Mouse (Mus musculus) heart, postnatal 0 days (tissue): Measurements from ENCODE around the gene Tns1. TPM values are rescaled to one million over a fixed set of nuclear protein-coding genes. Genes with fewer than 3 reads are reported as not detected.
A peak's percentile ranks its signal among the peaks of the same experiment; 100 is the strongest.

Experiments used
- ATAC-seq: fragments of 200-750 bp; cut with Nextera tagmentation; 2 replicates; pipeline ENCODE4 v1.8.0; 2017; ENCODE audit warnings: low read depth, moderate number of reproducible peaks, moderate library complexity; ENCODE audit not compliant: insufficient read depth
- DNase-seq: peaks from one replicate; pipeline ENCODE4 v3.0.0-alpha.2; 2016; ENCODE audit warnings: low spot score
- H3K27ac ChIP-seq: fragments of 300-500 bp; sonication (generic); 2 replicates; pipeline ENCODE4 v1.5.1; 2014; ENCODE audit warnings: low read depth, mild to moderate bottlenecking
- H3K27me3 ChIP-seq: fragments of 300-500 bp; sonication (generic); 2 replicates; pipeline ENCODE4 v1.6.1; 2014; ENCODE audit warnings: low read length, mixed read lengths; ENCODE audit not compliant: control insufficient read depth, insufficient read depth
- H3K36me3 ChIP-seq: fragments of 300-500 bp; sonication (generic); replicated peaks from 2 replicates; pipeline ENCODE4 v1.6.1; 2014; ENCODE audit warnings: low read length, mixed read lengths; ENCODE audit not compliant: control insufficient read depth, insufficient read depth
- H3K4me1 ChIP-seq: fragments of 300-500 bp; sonication (generic); 2 replicates; pipeline ENCODE4 v1.6.1; 2014; ENCODE audit warnings: antibody characterized with exemption; ENCODE audit not compliant: control insufficient read depth, insufficient read depth
- H3K4me2 ChIP-seq: fragments of 300-500 bp; sonication (generic); 2 replicates; pipeline ENCODE4 v1.6.1; 2014; ENCODE audit warnings: low read depth, mild to moderate bottlenecking, low read length, moderate library complexity
- H3K4me3 ChIP-seq: fragments of 300-500 bp; sonication (generic); 2 replicates; pipeline ENCODE4 v1.5.1; 2014; ENCODE audit warnings: low read depth, low read length
- H3K9ac ChIP-seq: fragments of 300-500 bp; sonication (generic); replicated peaks from 2 replicates; pipeline ENCODE4 v1.6.1; 2014; ENCODE audit warnings: low read depth, low read length, mixed read lengths
- H3K9me3 ChIP-seq: fragments of 300-500 bp; sonication (generic); replicated peaks from 2 replicates; pipeline ENCODE4 v1.6.1; 2016; ENCODE audit warnings: low read length; ENCODE audit not compliant: control insufficient read depth
- CTCF ChIP-seq: IDR thresholded peaks from 2 replicates; pipeline ENCODE4 v1.5.1; 2016; ENCODE audit warnings: antibody characterized with exemption, control low read depth, low read depth
- EP300 ChIP-seq: IDR thresholded peaks from 2 replicates; pipeline ENCODE4 v1.6.1; 2016; ENCODE audit warnings: antibody characterized with exemption, low read depth
- WGBS: fragments of 180-500 bp; shearing (Covaris S2); extraction: QIAGEN DNeasy Blood & Tissue Kit; methylation state at CpG from one replicate; pipeline ENCODE4 v1.1.7; 2014; 5-methylcytosine and 5-hydroxymethylcytosine counted together
- polyA plus RNA-seq: library from polyadenylated mRNA; unstranded; fragments of >200 nt; fragmentation: Nextera tagmentation; extraction: Ambion mirVana; gene quantifications from 2 replicates; pipeline ENCODE4 v1.2.1, GENCODE M21; 2015
- total RNA-seq: library from RNA; depleted of rRNA; stranded (reverse); fragments of >200 nt; gene quantifications from 2 replicates; pipeline ENCODE4 v1.2.3, GENCODE M21; 2014; ENCODE audit warnings: low replicate concordance

The Tns1 gene
- total and polyA plus RNA-seq, 2 experiments from 2014 or later: 125 to 458 TPM

DNA sequence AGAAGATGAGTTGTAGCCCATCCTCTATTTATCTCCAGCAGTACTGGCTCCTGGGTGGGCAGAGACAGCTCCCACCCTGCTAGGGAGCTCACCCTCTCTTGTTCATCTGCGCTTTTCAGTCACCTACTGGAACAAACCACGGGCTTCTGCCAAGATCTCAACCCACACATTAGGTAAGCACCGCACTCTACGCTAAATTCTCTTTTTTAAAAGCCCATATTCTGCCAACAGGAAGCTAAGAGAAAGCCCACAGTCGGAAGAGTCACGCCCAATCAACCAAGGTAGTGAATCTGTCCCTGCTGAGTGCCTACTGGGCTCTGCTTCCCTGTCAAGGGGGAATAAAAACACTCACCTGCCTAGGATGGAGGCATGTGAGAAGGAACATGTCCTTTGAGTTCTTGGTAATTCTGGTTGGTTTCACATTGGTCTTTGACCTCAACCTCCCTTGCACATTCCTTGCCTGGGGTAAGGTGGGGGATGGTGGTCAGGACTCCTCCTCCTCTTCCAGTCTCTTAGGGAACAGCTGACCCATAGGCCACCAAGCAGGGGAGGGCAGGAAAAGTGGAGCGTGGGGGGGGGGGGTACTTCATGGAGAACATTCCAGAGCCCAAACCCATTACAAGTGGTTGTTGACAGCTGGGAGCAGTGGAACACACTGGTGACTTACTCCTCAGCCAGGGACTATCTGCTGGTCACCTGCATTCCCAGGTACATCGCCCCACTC, 193.7 kb downstream of the Tns1 start:
- H3K4me1 ChIP-seq: peaks cover 30% of the 10 kb centered on the region
- WGBS: 62% methylated on average over 8 of the region's 8 CpGs

DNA sequence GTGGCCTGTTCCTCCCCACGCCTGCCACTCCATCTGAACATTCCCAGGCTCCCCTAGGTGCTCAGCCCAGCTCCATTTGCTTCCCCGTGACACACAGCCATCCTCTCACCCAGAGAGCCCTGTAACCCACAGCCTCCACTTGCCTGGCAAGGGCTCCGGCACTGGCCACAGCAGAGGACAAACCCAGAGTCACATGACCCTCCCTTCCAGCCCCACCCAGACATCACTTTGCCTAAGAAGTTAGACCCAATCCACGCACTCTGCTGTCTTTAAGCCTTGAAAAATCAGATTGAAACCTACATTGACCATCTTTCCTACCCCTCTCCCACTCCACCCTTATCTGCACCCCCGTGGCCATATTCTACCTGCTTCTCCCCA, 194.3 kb downstream of the Tns1 start:
- Histone ChIP-seq H3K27ac (peak overlapping the region; percentile 39), H3K4me3 (no peak overlapping the region), H3K36me3 (peaks cover 81% of the 10 kb centered on the region), H3K9me3 (no peaks in the 10 kb centered on the region), H3K9ac (no peak overlapping the region), H3K27me3 (no peaks in the 10 kb centered on the region), H3K4me2 (no peak overlapping the region), H3K4me1 (peaks cover 30% of the 10 kb centered on the region)
- TF ChIP-seq CTCF (no peak), EP300 (no peak)
- no peak for ATAC-seq
- WGBS: 71% methylated on average over 5 of the region's 5 CpGs
- no peak for DNase-seq

More for the DNA sequence above, 193.7 kb downstream of the Tns1 start:
- TF ChIP-seq CTCF (no peak), EP300 (no peak)
- peak; percentile 60 for DNase-seq
- H3K27me3 ChIP-seq: no peaks in the 10 kb centered on the region
- no peak overlapping the region for H3K4me3 ChIP-seq
- peaks cover 81% of the 10 kb centered on the region for H3K36me3 ChIP-seq
- ATAC-seq: peak; percentile 36
- peak overlapping the region; percentile 87 for H3K27ac ChIP-seq
- H3K4me2 ChIP-seq: no peak overlapping the region
- no peaks in the 10 kb centered on the region for H3K9me3 ChIP-seq
- H3K9ac ChIP-seq: no peak overlapping the region

GRCm38 (mm10) chr1:73929211-73929951, 194.9 kb downstream of the Tns1 start:
- DNase-seq: no peak
- Histone ChIP-seq H3K27me3 (no peaks in the 10 kb centered on the region), H3K9me3 (no peaks in the 10 kb centered on the region), H3K9ac (no peak overlapping the region), H3K4me1 (peaks cover 29% of the 10 kb centered on the region), H3K4me3 (no peak overlapping the region), H3K36me3 (peaks cover 81% of the 10 kb centered on the region), H3K4me2 (no peak overlapping the region), H3K27ac (0 out of 2 replicates have a peak overlapping the region, but pooled peaks have one; percentile 4)
- 73% methylated on average over 15 of the region's 15 CpGs for WGBS
- TF ChIP-seq CTCF (no peak), EP300 (no peak)
- ATAC-seq: no peak

DNA sequence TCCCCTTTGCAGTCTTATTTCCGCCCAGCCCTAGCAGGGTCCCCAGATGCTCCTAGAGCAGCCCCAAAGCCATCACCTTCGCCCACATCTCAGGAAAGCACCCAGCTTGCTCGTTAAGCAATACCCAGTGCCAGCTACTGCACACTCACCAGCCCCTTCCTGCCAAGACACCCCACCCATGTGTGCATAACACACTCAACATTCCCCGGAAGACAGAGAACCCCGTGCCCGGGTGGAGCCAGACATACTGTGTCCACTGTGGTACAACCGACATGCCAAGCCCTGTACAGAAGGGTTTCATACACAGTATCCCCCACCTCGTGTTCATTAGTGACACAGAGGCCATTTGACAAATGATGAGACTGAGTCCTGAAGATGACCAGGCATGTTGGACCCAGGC, 195.9 kb downstream of the Tns1 start:
- no peak overlapping the region for H3K4me3 ChIP-seq
- H3K27me3 ChIP-seq: no peaks in the 10 kb centered on the region
- no peaks in the 10 kb centered on the region for H3K9me3 ChIP-seq
- H3K36me3 ChIP-seq: peaks cover 81% of the 10 kb centered on the region
- no peak overlapping the region for H3K4me2 ChIP-seq
- DNase-seq (no peak), ATAC-seq (no peak)
- peak overlapping the region; percentile 44 for H3K27ac ChIP-seq
- no peak overlapping the region for H3K9ac ChIP-seq
- TF ChIP-seq CTCF (no peak), EP300 (no peak)
- 75% methylated on average over 8 of the region's 8 CpGs for WGBS
- H3K4me1 ChIP-seq: peaks cover 27% of the 10 kb centered on the region

- Histone ChIP-seq H3K27ac (no peak overlapping the region; the same call in 1 of the 2 replicates), H3K9ac (no peak overlapping the region), H3K9me3 (no peaks in the 10 kb centered on the region), H3K4me2 (no peak overlapping the region), H3K4me3 (no peak overlapping the region), H3K27me3 (no peaks in the 10 kb centered on the region), H3K36me3 (peaks cover 84% of the 10 kb centered on the region), H3K4me1 (peaks cover 25% of the 10 kb centered on the region)
- DNase-seq: no peak
- no peak for ATAC-seq
- TF ChIP-seq EP300 (no peak), CTCF (no peak)
- 77% methylated on average over 15 of the region's 15 CpGs for WGBS
These were observed 196.4 kb downstream of the Tns1 start for GRCm38 (mm10) chr1:73927819-73928218.

- ATAC-seq: no peak
- peak overlapping the region; percentile 73; the same call in 1 of the 2 replicates for H3K27ac ChIP-seq
- peak; percentile 41 for TF ChIP-seq CTCF
- TF ChIP-seq EP300: no peak
- no peak overlapping the region for H3K4me3 ChIP-seq
- H3K9me3 ChIP-seq: no peaks in the 10 kb centered on the region
- no peak for DNase-seq
- H3K27me3 ChIP-seq: no peaks in the 10 kb centered on the region
- H3K4me1 ChIP-seq: peaks cover 21% of the 10 kb centered on the region; the same call in 1 of the 2 replicates
- H3K9ac ChIP-seq: no peak overlapping the region
- H3K36me3 ChIP-seq: peaks cover 99% of the 10 kb centered on the region
- 45% methylated on average over 7 of the region's 7 CpGs for whole genome bisulfite sequencing
- H3K4me2 ChIP-seq: no peak overlapping the region
These were observed 198.0 kb downstream of the Tns1 start for GRCm38 (mm10) chr1:73926279-73926678.
